Mouse (Mus musculus): ENCODE data around the gene 5430427O19Rik. TPM values are rescaled to one million over a fixed set of nuclear protein-coding genes. Genes with fewer than 3 reads are reported as not detected.

Gene 5430427O19Rik
- polyA plus RNA-seq, 1 experiment from 2014 or later: not detected

Other genes starting within 250 kb of the 5430427O19Rik start
- gene Gk, start 93.5 kb upstream of the 5430427O19Rik start, polyA plus RNA-seq (2015; fragmentation: Nextera tagmentation; extraction: Ambion mirVana): 10.4 and 13.3 TPM in 2 replicates
- not detected in 2 replicates for gene Samt3, start 173.8 kb downstream of the 5430427O19Rik start, polyA plus RNA-seq (2015; fragmentation: Nextera tagmentation; extraction: Ambion mirVana)

Measured in midbrain, embryonic 16.5 days (tissue).